Mouse (Mus musculus): ENCODE results near the gene Lmf2.

Lmf2 gene

DNA sequence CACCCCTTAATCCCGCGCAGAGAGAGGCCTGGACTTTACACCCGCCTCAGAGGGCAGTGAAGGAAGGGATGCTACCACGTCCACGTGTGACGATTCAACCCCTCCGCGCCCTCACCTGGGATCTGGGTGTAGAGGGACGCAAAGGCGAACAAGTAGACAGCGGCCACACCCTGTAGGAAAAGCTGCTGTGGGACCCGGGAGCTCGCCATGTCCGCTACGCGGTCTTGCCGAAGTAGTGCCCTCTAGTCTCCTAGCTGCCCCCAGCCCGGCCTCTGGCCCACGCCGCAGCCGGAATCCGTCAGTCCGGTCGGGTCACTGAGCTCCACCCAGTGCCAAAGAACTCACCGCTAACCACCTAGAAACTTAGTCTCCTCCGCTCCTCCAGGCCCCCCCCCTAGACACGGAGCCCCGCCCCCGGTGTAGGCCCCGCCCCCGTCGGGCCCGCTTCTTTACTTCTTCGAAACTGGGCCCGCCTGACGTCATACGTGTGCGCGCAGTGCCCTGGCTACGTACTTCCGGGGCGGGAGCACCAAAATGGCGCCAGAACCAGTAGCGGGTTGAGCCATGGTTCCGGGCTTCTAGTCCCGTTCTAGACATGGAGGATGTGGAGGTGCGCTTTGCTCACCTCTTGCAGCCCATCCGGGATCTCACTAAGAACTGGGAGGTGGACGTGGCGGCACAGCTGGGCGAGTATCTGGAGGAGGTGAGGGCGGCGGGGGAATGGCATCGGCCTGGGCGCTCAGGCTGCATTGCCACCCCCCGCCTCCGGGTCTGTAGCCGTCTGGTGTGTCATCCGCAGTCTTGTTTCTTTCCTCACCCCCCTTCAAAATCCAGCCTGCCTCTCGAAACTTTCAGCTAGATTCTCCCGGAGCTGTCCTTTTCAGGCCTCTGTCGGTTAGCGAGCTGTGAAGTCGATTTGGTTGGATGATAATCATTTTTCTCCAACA is at the start of gene Lmf2, which contains the start of gene Ncaph2:
Gene Lmf2, minus strand, starts transcription at position 419 of the 947 bp plus-strand sequence.
Gene Ncaph2, plus strand, starts transcription at position 479 of the 947 bp plus-strand sequence.
- Histone ChIP-seq H3K9me3 (ENCODE audit: low read length) (no peaks in the 10 kb centered on the region), H3K36me3 (ENCODE audit: insufficient read depth, low read length) (peaks cover 74% of the 10 kb centered on the region), H3K4me1 (replicated peaks; ENCODE audit: low read depth, low read length) (peaks cover 81% of the 10 kb centered on the region), H3K4me3 (replicated peaks; ENCODE audit: low read length) (peak within 1 kb of the TSS; percentile 98), H3K27me3 (ENCODE audit: insufficient read depth, low read length) (no peaks in the 10 kb centered on the region)
- TF ChIP-seq POU5F1 (IDR thresholded peaks at IDR 0.05; ENCODE audit: borderline replicate concordance, low read length) (no peak), NANOG (IDR thresholded peaks at IDR 0.05; ENCODE audit: borderline replicate concordance, low read length) (no peak), CTCF (conservative IDR thresholded peaks at IDR 0.05; ENCODE audit: low read length) (no peak)

- H3K4me1 ChIP-seq (replicated peaks; ENCODE audit: low read depth, low read length), result peaks cover 29% of the 10 kb centered on the region
- TF ChIP-seq CTCF (conservative IDR thresholded peaks at IDR 0.05; ENCODE audit: low read length) (no peak), POU5F1 (IDR thresholded peaks at IDR 0.05; ENCODE audit: borderline replicate concordance, low read length) (no peak), NANOG (IDR thresholded peaks at IDR 0.05; ENCODE audit: borderline replicate concordance, low read length) (no peak)
- H3K9me3 ChIP-seq (ENCODE audit: low read length), result peaks cover 28% of the 10 kb centered on the region
- peaks cover 18% of the 10 kb centered on the region for H3K27me3 ChIP-seq (ENCODE audit: insufficient read depth, low read length)
- no peaks in the 10 kb centered on the region for H3K36me3 ChIP-seq (ENCODE audit: insufficient read depth, low read length)
- no peak overlapping the region for H3K4me3 ChIP-seq (replicated peaks; ENCODE audit: low read length)
These were observed 49.6 kb upstream of the Lmf2 start for GRCm38 (mm10) chr15:89404831-89405623.

GRCm38 (mm10) chr15:89402471-89402870 is 47.0 kb upstream of the Lmf2 start:
- Histone ChIP-seq H3K4me3 (replicated peaks; ENCODE audit: low read length) (no peak overlapping the region), H3K36me3 (ENCODE audit: insufficient read depth, low read length) (no peaks in the 10 kb centered on the region), H3K9me3 (ENCODE audit: low read length) (peaks cover 5% of the 10 kb centered on the region; the same call in 1 of the 2 replicates), H3K27me3 (ENCODE audit: insufficient read depth, low read length) (no peaks in the 10 kb centered on the region), H3K4me1 (replicated peaks; ENCODE audit: low read depth, low read length) (peaks cover 47% of the 10 kb centered on the region)
- no peak for TF ChIP-seq POU5F1 (IDR thresholded peaks at IDR 0.05; ENCODE audit: borderline replicate concordance, low read length)
- TF ChIP-seq CTCF (conservative IDR thresholded peaks at IDR 0.05; ENCODE audit: low read length), result no peak
- no peak for TF ChIP-seq NANOG (IDR thresholded peaks at IDR 0.05; ENCODE audit: borderline replicate concordance, low read length)

DNA sequence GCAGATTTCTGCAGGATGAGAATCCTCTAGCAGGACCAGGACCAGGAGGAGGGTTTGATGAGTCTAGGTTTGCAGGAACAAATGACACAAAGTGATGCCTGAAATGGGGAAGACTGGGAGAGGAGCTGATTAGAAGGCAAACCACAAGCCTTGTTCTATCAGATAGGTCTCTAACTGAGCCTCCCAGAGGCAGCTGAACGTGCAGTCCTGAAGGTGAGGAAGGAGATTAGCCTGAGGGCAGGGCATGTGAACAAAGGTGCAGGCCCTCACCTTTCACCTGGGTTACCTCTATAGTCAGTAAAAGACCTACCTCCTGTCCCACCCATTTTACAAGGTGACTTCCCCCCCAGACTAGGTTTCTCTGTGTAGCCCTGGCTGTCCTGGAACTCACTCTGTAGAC is 44.3 kb upstream of the Lmf2 start:
- no peaks in the 10 kb centered on the region for H3K36me3 ChIP-seq (ENCODE audit: insufficient read depth, low read length)
- TF ChIP-seq CTCF (conservative IDR thresholded peaks at IDR 0.05; ENCODE audit: low read length) (no peak), NANOG (IDR thresholded peaks at IDR 0.05; ENCODE audit: borderline replicate concordance, low read length) (no peak), POU5F1 (IDR thresholded peaks at IDR 0.05; ENCODE audit: borderline replicate concordance, low read length) (no peak)

DNA sequence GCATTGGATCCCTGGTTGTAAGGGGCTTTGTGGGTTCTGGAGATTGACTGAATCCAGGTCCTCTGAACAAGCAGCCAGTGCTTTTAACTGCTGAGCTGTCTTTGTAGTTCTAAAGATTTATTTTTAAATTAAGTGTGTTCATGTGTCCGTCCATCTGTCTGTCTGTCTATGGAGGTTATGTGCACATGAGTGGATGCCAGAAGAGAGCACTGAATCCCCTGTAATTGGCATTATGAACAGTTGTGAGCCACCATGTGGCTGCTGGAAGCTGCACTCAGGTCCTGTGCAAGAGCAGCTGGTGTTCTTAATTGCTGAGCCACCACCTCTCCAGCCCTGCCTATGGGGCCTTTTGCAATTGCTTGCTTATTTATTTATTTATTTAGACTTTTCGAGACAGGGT is 42.7 kb upstream of the Lmf2 start:
- Histone ChIP-seq H3K4me1 (replicated peaks; ENCODE audit: low read depth, low read length) (peaks cover 32% of the 10 kb centered on the region), H3K4me3 (replicated peaks; ENCODE audit: low read length) (no peak overlapping the region), H3K9me3 (ENCODE audit: low read length) (no peaks in the 10 kb centered on the region), H3K36me3 (ENCODE audit: insufficient read depth, low read length) (no peaks in the 10 kb centered on the region), H3K27me3 (ENCODE audit: insufficient read depth, low read length) (peaks cover 7% of the 10 kb centered on the region; the same call in 1 of the 2 replicates)
- TF ChIP-seq POU5F1 (IDR thresholded peaks at IDR 0.05; ENCODE audit: borderline replicate concordance, low read length) (no peak), CTCF (conservative IDR thresholded peaks at IDR 0.05; ENCODE audit: low read length) (no peak), NANOG (IDR thresholded peaks at IDR 0.05; ENCODE audit: borderline replicate concordance, low read length) (no peak)

More for the DNA sequence above, 44.3 kb upstream of the Lmf2 start:
- Histone ChIP-seq H3K9me3 (ENCODE audit: low read length) (no peaks in the 10 kb centered on the region), H3K27me3 (ENCODE audit: insufficient read depth, low read length) (peaks cover 7% of the 10 kb centered on the region; the same call in 1 of the 2 replicates), H3K4me1 (replicated peaks; ENCODE audit: low read depth, low read length) (peaks cover 32% of the 10 kb centered on the region), H3K4me3 (replicated peaks; ENCODE audit: low read length) (no peak overlapping the region)

GRCm38 (mm10) chr15:89396883-89397282 is 41.4 kb upstream of the Lmf2 start:
- no peaks in the 10 kb centered on the region for H3K36me3 ChIP-seq (ENCODE audit: insufficient read depth, low read length)
- H3K4me1 ChIP-seq (replicated peaks; ENCODE audit: low read depth, low read length), result peaks cover 29% of the 10 kb centered on the region
- no peak for TF ChIP-seq POU5F1 (IDR thresholded peaks at IDR 0.05; ENCODE audit: borderline replicate concordance, low read length)
- TF ChIP-seq CTCF (conservative IDR thresholded peaks at IDR 0.05; ENCODE audit: low read length), result no peak
- no peak for TF ChIP-seq NANOG (IDR thresholded peaks at IDR 0.05; ENCODE audit: borderline replicate concordance, low read length)
- no peaks in the 10 kb centered on the region for H3K9me3 ChIP-seq (ENCODE audit: low read length)
- H3K4me3 ChIP-seq (replicated peaks; ENCODE audit: low read length), result no peak overlapping the region
- H3K27me3 ChIP-seq (ENCODE audit: insufficient read depth, low read length), result peaks cover 11% of the 10 kb centered on the region; the same call in 1 of the 2 replicates

DNA sequence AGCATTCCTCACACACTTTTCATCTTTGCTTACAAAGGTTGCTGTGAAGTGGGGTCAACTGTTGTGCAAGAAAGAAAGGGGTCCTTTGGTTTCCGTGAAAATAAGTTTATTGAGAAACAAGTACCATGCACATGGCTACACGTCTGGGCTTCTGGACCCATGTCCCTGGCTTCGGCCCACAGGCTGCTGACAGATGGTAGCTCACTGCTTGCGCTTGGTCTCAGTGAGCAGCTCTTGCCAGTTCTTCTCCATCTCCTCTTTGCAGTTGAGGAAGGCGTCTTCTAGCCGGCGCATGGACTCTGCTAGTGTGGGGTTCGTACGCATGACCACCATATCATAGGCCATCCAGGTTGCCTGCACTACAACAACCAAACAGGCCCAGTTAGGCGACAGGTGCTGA is 34.6 kb upstream of the Lmf2 start:
- TF ChIP-seq NANOG (IDR thresholded peaks at IDR 0.05; ENCODE audit: borderline replicate concordance, low read length) (no peak), CTCF (conservative IDR thresholded peaks at IDR 0.05; ENCODE audit: low read length) (no peak), POU5F1 (IDR thresholded peaks at IDR 0.05; ENCODE audit: borderline replicate concordance, low read length) (no peak)
- Histone ChIP-seq H3K4me3 (replicated peaks; ENCODE audit: low read length) (no peak overlapping the region), H3K4me1 (replicated peaks; ENCODE audit: low read depth, low read length) (peaks cover 38% of the 10 kb centered on the region), H3K27me3 (ENCODE audit: insufficient read depth, low read length) (peaks cover 56% of the 10 kb centered on the region), H3K36me3 (ENCODE audit: insufficient read depth, low read length) (no peaks in the 10 kb centered on the region), H3K9me3 (ENCODE audit: low read length) (no peaks in the 10 kb centered on the region)

DNA sequence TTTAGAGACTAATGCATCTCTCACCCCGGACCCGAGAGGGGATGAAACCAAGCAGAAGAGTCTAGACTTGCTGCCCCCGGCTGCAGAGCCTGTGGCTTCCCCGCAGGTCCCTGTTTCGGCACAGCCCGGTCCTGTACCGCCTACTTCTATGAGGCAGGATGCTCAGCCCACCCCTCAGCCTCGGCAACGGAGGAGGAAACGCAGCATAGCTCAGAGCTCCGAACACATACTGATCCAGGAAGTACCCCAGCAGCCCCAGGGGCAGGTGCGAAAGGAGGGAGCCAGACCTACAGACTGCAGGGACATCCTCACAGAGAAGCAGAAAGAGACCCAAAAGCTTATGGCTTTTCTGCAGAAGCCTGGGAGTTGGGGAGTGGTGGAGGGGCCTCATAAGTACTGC is 31.7 kb upstream of the Lmf2 start:
- H3K36me3 ChIP-seq (ENCODE audit: insufficient read depth, low read length), result no peaks in the 10 kb centered on the region
- no peaks in the 10 kb centered on the region for H3K9me3 ChIP-seq (ENCODE audit: low read length)
- TF ChIP-seq POU5F1 (IDR thresholded peaks at IDR 0.05; ENCODE audit: borderline replicate concordance, low read length), result no peak
- TF ChIP-seq CTCF (conservative IDR thresholded peaks at IDR 0.05; ENCODE audit: low read length), result no peak
- peak overlapping the region; percentile 64 for H3K4me3 ChIP-seq (replicated peaks; ENCODE audit: low read length)
- peaks cover 76% of the 10 kb centered on the region for H3K27me3 ChIP-seq (ENCODE audit: insufficient read depth, low read length)
- peaks cover 45% of the 10 kb centered on the region for H3K4me1 ChIP-seq (replicated peaks; ENCODE audit: low read depth, low read length)
